Mouse (Mus musculus): ENCODE measurements around the gene Acox2. TPM values are rescaled to one million over a fixed set of nuclear protein-coding genes. Genes with fewer than 3 reads are reported as not detected.
A peak's percentile ranks its signal among the peaks of the same experiment; 100 is the strongest.
"Not testable (repeated sequence)": the region's sequence is repeated elsewhere in the genome, so short reads cannot be mapped to it uniquely, and the experiment has no call there.

Acox2 gene
- polyA plus RNA-seq, 1 experiment from 2014 or later = not detected

DNA sequence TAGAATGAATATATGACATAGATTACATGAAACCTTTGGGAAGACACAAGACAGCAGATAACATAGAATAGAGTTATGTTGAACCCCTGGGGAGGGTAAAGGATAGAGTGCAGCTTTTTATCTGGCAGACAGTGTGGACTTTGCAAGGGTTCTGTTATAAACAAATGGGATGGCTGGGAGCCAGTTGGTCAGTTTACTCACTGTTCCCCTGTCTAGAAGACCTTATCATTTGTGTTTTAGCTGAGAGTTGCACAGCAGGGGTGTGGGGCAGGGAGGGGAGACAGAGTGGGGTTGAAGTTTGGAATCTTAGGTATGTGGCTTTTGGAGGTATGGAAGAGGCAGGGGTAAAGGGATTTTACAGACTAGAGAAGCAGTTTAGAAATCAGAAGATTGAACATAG lies 24.6 kb upstream of the Acox2 start:
- no peak overlapping the region for H3K9ac ChIP-seq
- no peak overlapping the region for H3K27ac ChIP-seq
- no peak for DNase-seq (ENCODE audit: low spot score)
- H3K4me1 ChIP-seq (replicated peaks; ENCODE audit: control insufficient read depth, insufficient read depth, low read length) = no peaks in the 10 kb centered on the region
- H3K9me3 ChIP-seq (ENCODE audit: control insufficient read depth, low read length) = no peaks in the 10 kb centered on the region
- no peak for ATAC-seq (ENCODE audit: low FRiP score)
- H3K27me3 ChIP-seq (ENCODE audit: control insufficient read depth, insufficient read depth, low read length) = no peaks in the 10 kb centered on the region
- no peak overlapping the region for H3K4me2 ChIP-seq (replicated peaks)
- H3K4me3 ChIP-seq (replicated peaks; ENCODE audit: low read length) = no peak overlapping the region
- H3K36me3 ChIP-seq (replicated peaks; ENCODE audit: control insufficient read depth, insufficient read depth) = no peaks in the 10 kb centered on the region

DNA sequence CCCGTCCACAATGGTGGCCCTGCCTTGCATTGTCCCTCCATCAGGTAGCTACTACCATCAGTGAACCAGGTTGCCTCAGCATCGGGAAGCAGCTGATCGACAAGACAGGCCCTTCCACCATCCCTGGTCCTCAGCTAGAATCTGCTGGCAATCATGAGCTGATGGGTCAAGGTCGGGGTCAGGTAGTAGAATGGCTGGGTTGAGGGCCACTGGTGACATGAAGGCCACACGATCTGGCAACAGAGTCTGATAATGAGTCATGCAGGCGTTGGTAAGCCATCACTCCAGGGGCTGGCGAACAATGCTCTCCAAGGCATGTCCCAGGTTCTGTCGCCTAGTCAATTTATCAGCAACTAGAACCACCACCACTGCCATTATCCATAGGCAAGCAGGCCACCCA lies 12.1 kb upstream of the Acox2 start:
- H3K4me1 ChIP-seq (replicated peaks; ENCODE audit: control insufficient read depth, insufficient read depth, low read length); H3K36me3 ChIP-seq (replicated peaks; ENCODE audit: control insufficient read depth, insufficient read depth); ATAC-seq (ENCODE audit: low FRiP score); H3K9me3 ChIP-seq (ENCODE audit: control insufficient read depth, low read length); H3K9ac ChIP-seq; H3K4me2 ChIP-seq (replicated peaks); DNase-seq (ENCODE audit: low spot score); H3K4me3 ChIP-seq (replicated peaks; ENCODE audit: low read length); H3K27ac ChIP-seq; H3K27me3 ChIP-seq (ENCODE audit: control insufficient read depth, insufficient read depth, low read length): not testable (repeated sequence)
- whole genome bisulfite sequencing = 85% methylated on average over 8 of the region's 8 CpGs

DNA sequence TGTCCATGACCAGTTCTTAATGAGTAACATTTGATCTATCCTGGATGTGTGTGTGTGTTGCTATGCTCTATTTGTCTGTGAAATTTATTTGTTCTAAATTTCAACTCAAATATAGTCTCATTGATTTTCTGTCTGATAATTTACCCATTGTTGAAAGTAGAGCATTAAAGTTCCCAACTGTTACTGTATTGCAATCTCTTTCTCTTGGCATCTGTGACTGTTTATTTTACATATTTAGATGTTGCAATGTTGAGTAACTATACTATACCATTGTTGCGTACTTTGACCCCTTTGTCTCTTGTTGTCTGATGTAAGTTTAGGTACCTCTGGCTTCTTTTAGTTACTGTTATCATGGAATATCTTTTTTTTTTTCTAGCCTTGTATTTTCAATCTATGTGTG lies 5.2 kb upstream of the Acox2 start:
- Histone ChIP-seq H3K9me3 (ENCODE audit: control insufficient read depth, low read length) (no peaks in the 10 kb centered on the region), H3K4me2 (replicated peaks) (no peak overlapping the region), H3K36me3 (replicated peaks; ENCODE audit: control insufficient read depth, insufficient read depth) (no peaks in the 10 kb centered on the region), H3K27me3 (ENCODE audit: control insufficient read depth, insufficient read depth, low read length) (no peaks in the 10 kb centered on the region), H3K4me3 (replicated peaks; ENCODE audit: low read length) (no peak overlapping the region), H3K9ac (no peak overlapping the region), H3K27ac (no peak overlapping the region), H3K4me1 (replicated peaks; ENCODE audit: control insufficient read depth, insufficient read depth, low read length) (no peaks in the 10 kb centered on the region)
- WGBS = 100% methylated on average over 1 of the region's 1 CpGs
- DNase-seq (ENCODE audit: low spot score) = no peak
- no peak for ATAC-seq (ENCODE audit: low FRiP score)

GRCm38 (mm10) chr14:8262242-8262641 lies 3.1 kb upstream of the Acox2 start:
- H3K27ac ChIP-seq = no peak overlapping the region
- no peak overlapping the region for H3K4me3 ChIP-seq (replicated peaks; ENCODE audit: low read length)
- DNase-seq (ENCODE audit: low spot score) (no peak), ATAC-seq (ENCODE audit: low FRiP score) (no peak)
- no peaks in the 10 kb centered on the region for H3K9me3 ChIP-seq (ENCODE audit: control insufficient read depth, low read length)
- no peaks in the 10 kb centered on the region for H3K27me3 ChIP-seq (ENCODE audit: control insufficient read depth, insufficient read depth, low read length)
- no peaks in the 10 kb centered on the region for H3K36me3 ChIP-seq (replicated peaks; ENCODE audit: control insufficient read depth, insufficient read depth)
- WGBS = 55% methylated on average over 1 of the region's 1 CpGs
- H3K4me1 ChIP-seq (replicated peaks; ENCODE audit: control insufficient read depth, insufficient read depth, low read length) = no peaks in the 10 kb centered on the region
- no peak overlapping the region for H3K9ac ChIP-seq
- H3K4me2 ChIP-seq (replicated peaks) = no peak overlapping the region

GRCm38 (mm10) chr14:8260214-8260613 lies 1.1 kb upstream of the Acox2 start:
- no peak overlapping the region for H3K9ac ChIP-seq
- H3K27me3 ChIP-seq (ENCODE audit: control insufficient read depth, insufficient read depth, low read length) = no peaks in the 10 kb centered on the region
- no peaks in the 10 kb centered on the region for H3K4me1 ChIP-seq (replicated peaks; ENCODE audit: control insufficient read depth, insufficient read depth, low read length)
- no peak for ATAC-seq (ENCODE audit: low FRiP score)
- no peak overlapping the region for H3K4me2 ChIP-seq (replicated peaks)
- no peak overlapping the region for H3K27ac ChIP-seq
- DNase-seq (ENCODE audit: low spot score) = no peak
- no peak overlapping the region for H3K4me3 ChIP-seq (replicated peaks; ENCODE audit: low read length)
- WGBS = 81% methylated on average over 5 of the region's 5 CpGs
- H3K9me3 ChIP-seq (ENCODE audit: control insufficient read depth, low read length) = no peaks in the 10 kb centered on the region
- no peaks in the 10 kb centered on the region for H3K36me3 ChIP-seq (replicated peaks; ENCODE audit: control insufficient read depth, insufficient read depth)

DNA sequence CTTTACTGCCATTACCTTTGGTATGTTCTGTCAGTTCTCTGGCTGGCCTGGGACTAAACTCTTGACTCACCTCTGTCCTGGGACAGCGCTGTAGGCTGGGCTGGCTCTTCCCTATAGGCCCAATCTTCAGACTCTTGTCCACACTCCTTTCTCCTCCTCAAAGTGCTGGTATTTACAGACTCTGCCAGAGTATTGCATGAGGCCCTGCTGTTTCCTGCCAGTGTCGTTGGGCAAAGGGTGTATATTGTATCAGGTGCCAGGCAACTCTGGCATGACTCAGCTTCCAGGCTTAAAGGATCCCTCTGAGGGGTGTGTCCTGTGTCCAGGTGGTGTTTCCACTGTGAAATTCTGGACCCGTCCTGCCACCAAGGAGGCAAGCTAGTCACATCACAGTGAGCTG lies 401 bp downstream of the Acox2 start:
- Histone ChIP-seq H3K4me3 (replicated peaks; ENCODE audit: low read length) (no peak overlapping the region), H3K9me3 (ENCODE audit: control insufficient read depth, low read length) (no peaks in the 10 kb centered on the region), H3K4me2 (replicated peaks) (no peak overlapping the region), H3K36me3 (replicated peaks; ENCODE audit: control insufficient read depth, insufficient read depth) (no peaks in the 10 kb centered on the region), H3K9ac (no peak overlapping the region), H3K27ac (no peak overlapping the region), H3K27me3 (ENCODE audit: control insufficient read depth, insufficient read depth, low read length) (no peaks in the 10 kb centered on the region), H3K4me1 (replicated peaks; ENCODE audit: control insufficient read depth, insufficient read depth, low read length) (no peaks in the 10 kb centered on the region)
- ATAC-seq (ENCODE audit: low FRiP score) = no peak
- 87% methylated on average over 3 of the region's 3 CpGs for WGBS
- no peak for DNase-seq (ENCODE audit: low spot score)

- DNase-seq (ENCODE audit: low spot score) = no peak
- Histone ChIP-seq H3K9me3 (ENCODE audit: control insufficient read depth, low read length) (no peaks in the 10 kb centered on the region), H3K4me1 (replicated peaks; ENCODE audit: control insufficient read depth, insufficient read depth, low read length) (no peaks in the 10 kb centered on the region), H3K9ac (no peak overlapping the region), H3K27me3 (ENCODE audit: control insufficient read depth, insufficient read depth, low read length) (no peaks in the 10 kb centered on the region), H3K4me2 (replicated peaks) (no peak overlapping the region), H3K36me3 (replicated peaks; ENCODE audit: control insufficient read depth, insufficient read depth) (no peaks in the 10 kb centered on the region), H3K4me3 (replicated peaks; ENCODE audit: low read length) (no peak overlapping the region), H3K27ac (no peak overlapping the region)
- ATAC-seq (ENCODE audit: low FRiP score) = peak; percentile 47; the same call in 1 of the 2 replicates
- 38% methylated on average over 3 of the region's 3 CpGs for WGBS
These were observed 872 bp downstream of the Acox2 start for GRCm38 (mm10) chr14:8258335-8258627.

DNA sequence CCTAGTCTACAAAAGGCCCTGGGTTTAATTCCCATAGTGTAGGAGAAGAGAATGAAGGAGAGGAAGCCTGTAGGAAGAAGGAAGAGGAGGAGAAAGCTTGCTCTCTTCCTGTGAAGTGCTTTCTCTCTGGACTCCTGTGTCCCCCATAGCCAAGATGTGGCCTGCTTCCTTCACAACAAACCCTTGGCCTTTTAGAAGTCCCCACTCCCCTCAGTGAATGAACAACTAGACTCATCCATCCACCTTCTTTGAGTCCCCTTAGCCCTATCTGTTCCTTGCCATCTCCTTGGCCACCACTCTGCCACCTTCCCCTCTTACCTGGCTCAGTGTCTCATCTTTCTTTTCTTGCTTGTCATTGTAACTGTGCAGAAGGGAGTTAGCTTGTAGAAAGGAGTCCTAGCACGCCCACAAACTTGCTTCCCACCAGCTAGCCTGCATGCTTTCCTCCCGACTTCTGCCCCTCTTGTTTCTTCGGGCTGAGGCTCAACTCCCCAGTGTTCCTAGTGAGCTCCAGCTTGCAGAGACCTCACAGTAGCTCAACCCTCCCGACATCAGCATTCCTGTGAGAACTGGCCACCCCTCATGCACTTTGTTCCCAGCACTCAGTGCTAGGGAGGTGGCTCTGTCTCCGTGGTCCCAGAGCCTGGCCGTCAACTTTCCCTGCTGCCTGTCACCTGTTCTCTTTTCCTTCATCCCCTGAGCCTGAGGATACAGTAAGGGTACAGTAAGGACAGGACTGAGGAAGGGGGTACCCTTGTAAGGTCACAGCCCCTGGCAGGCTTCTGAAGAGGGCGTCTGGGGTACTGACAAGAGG lies 1.4 kb downstream of the Acox2 start:
- Histone ChIP-seq H3K4me2 (replicated peaks) (no peak overlapping the region), H3K4me3 (replicated peaks; ENCODE audit: low read length) (no peak overlapping the region), H3K27me3 (ENCODE audit: control insufficient read depth, insufficient read depth, low read length) (no peaks in the 10 kb centered on the region), H3K4me1 (replicated peaks; ENCODE audit: control insufficient read depth, insufficient read depth, low read length) (no peaks in the 10 kb centered on the region), H3K36me3 (replicated peaks; ENCODE audit: control insufficient read depth, insufficient read depth) (no peaks in the 10 kb centered on the region), H3K27ac (no peak overlapping the region), H3K9ac (no peak overlapping the region), H3K9me3 (ENCODE audit: control insufficient read depth, low read length) (no peaks in the 10 kb centered on the region)
- DNase-seq (ENCODE audit: low spot score) = no peak
- no peak for ATAC-seq (ENCODE audit: low FRiP score)
- WGBS = 51% methylated on average over 7 of the region's 7 CpGs

DNA sequence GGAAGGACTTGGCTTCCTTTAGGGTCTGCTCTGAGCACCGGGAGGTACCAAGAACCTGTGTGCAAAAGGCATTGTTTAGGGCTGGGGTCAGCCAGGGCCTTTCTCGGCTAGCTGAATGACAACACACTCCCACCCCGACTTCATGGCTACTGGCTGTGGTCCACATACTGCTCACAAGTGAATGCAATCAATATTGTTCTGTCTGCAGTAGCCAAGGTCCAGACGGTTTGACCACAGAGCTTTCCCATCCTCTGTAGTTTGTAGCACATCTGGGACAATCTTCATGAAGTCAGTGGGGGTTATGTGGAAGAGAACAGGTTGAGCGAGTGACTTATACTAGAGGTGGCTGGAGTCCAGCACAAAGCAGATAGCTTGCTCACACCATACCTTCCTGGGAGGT lies 2.3 kb downstream of the Acox2 start:
- Histone ChIP-seq H3K9ac (no peak overlapping the region), H3K9me3 (ENCODE audit: control insufficient read depth, low read length) (no peaks in the 10 kb centered on the region), H3K4me1 (replicated peaks; ENCODE audit: control insufficient read depth, insufficient read depth, low read length) (no peaks in the 10 kb centered on the region), H3K36me3 (replicated peaks; ENCODE audit: control insufficient read depth, insufficient read depth) (no peaks in the 10 kb centered on the region), H3K27me3 (ENCODE audit: control insufficient read depth, insufficient read depth, low read length) (no peaks in the 10 kb centered on the region), H3K27ac (no peak overlapping the region), H3K4me2 (replicated peaks) (no peak overlapping the region), H3K4me3 (replicated peaks; ENCODE audit: low read length) (no peak overlapping the region)
- 78% methylated on average over 5 of the region's 5 CpGs for WGBS
- DNase-seq (ENCODE audit: low spot score) (no peak), ATAC-seq (ENCODE audit: low FRiP score) (no peak)

GRCm38 (mm10) chr14:8256072-8256471 lies 3.1 kb downstream of the Acox2 start:
- H3K9me3 ChIP-seq (ENCODE audit: control insufficient read depth, low read length) = no peaks in the 10 kb centered on the region
- ATAC-seq (ENCODE audit: low FRiP score) (no peak), DNase-seq (ENCODE audit: low spot score) (no peak)
- H3K9ac ChIP-seq = no peak overlapping the region
- no peak overlapping the region for H3K27ac ChIP-seq
- no peaks in the 10 kb centered on the region for H3K36me3 ChIP-seq (replicated peaks; ENCODE audit: control insufficient read depth, insufficient read depth)
- WGBS = 70% methylated on average over 6 of the region's 6 CpGs
- H3K27me3 ChIP-seq (ENCODE audit: control insufficient read depth, insufficient read depth, low read length) = no peaks in the 10 kb centered on the region
- no peak overlapping the region for H3K4me3 ChIP-seq (replicated peaks; ENCODE audit: low read length)
- no peak overlapping the region for H3K4me2 ChIP-seq (replicated peaks)
- H3K4me1 ChIP-seq (replicated peaks; ENCODE audit: control insufficient read depth, insufficient read depth, low read length) = no peaks in the 10 kb centered on the region

Measured in hindbrain, embryonic 14.5 days (tissue).